Mouse (Mus musculus) gastrocnemius, postnatal 25 days (tissue): Measurements from ENCODE around the gene Zfp579. TPM values are rescaled to one million over a fixed set of nuclear protein-coding genes. Genes with fewer than 3 reads are reported as not detected.

Experiments used
- DNase-seq: peaks from one replicate; pipeline ENCODE4 v3.0.0; 2022
- total RNA-seq, 2 experiments: library from RNA; stranded (reverse); gene quantifications; 1 replicate in 1 of 2; 2 replicates in 1 of 2; pipeline ENCODE4 v1.2.3; 2021

Gene Zfp579
- total RNA-seq, 2 experiments from 2014 or later, result 10.2 to 14.9 TPM

DNA sequence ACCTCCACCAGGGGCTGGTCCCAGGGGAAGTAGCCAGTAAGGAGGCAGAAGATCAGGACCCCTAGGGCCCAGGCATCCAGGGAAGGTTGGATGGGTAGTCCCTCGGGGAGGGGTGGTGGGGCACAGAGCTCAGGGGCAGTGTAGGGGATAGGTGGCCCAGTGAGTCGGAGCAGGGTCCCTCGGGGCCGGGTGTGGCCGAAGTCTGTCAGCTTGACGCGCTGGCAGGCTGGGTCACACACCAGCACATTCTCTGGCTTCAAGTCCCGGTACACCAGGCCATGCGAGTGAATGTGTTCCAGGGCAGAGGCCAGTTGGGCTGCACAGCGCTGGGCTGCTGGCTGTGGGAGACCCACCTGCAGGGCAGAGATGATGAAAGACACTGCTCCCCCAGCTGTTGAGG lies 38.6 kb downstream of the Zfp579 start:
- no peak for DNase-seq

DNA sequence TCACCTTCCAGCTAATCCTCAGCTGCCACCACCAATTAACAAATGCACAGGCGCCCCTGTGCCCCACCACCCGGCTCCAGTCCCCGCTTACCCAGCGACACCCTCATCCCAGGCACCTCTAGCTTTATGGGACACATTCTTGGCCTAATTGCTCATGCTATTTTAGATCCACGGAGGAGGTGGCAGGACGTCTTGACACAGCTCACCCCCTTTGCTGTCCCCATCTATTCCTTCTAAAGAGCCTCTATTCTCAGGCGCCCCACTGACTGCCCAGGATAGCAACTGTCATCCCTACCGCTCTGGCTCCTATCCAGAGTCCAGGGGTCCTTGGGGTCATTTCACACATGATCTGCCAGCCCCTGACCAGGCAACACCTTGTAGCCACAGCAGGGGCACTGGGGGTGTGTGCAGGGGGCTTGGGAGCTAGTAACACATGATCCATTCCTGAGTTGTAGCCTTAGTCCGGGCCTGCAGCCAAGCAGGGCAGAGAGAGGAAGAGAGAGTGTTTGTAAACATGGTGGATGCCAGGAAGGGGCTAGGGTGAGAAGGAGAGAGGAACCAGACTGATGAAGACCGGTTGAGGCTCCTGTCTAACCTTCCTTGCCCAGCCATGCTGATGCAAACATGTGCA lies 42.0 kb downstream of the Zfp579 start:
- DNase-seq, result no peak

DNA sequence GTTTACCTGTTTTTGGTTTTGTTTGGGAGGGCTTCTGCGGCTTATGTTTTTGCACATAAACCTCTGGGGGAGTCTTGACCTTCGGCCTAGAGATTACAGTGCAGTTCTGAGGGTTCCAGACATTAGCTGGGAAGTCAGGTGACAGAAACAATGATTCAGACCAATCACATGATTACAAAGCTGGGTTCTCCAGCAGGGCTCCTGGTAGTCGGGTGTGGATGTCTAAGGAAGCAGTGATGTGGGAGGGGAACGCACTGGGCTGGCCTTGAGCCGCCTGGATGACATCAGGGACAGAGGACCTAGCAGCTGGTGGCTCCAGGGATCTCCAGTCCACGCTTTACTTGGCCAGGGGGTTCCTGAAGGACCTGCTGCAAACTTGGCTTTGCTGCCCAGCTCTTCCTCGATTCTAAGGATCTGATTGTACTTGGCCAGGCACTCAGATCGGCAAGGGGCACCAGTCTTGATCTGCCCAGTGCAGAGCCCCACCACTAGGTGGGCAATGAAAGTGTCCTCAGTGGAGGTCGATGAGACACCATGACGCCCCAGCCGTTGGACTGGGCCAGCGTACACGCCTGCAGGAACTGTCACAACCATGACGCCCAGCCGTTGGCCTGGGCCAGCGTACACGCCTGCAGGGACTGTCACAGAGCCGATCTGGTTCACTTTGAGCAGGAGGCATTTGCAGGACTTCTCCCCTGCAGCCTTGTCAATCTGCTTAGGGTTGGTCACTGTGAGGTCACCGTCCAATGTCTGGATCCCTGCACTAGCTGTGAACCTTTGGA lies 45.2 kb downstream of the Zfp579 start:
- no peak for DNase-seq

DNA sequence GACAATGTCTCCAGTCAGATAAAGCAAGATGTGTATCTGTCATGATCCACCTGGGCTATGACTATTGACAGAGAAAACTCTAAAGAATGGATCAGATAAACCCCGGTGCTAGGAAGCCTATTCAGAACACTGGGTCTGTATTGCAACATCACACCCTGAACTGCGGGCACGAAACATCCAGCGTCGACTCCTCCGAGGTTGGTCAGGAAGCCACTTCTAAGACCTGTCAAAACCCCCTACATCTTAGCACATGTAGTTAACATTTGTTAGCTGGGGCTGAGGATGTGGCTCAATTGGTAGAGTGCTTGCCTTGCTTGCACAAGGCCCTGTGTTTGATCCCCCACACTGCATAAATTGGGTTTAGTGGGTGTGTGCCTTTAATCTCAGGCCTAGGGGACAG lies 47.6 kb downstream of the Zfp579 start:
- DNase-seq, result no peak

DNA sequence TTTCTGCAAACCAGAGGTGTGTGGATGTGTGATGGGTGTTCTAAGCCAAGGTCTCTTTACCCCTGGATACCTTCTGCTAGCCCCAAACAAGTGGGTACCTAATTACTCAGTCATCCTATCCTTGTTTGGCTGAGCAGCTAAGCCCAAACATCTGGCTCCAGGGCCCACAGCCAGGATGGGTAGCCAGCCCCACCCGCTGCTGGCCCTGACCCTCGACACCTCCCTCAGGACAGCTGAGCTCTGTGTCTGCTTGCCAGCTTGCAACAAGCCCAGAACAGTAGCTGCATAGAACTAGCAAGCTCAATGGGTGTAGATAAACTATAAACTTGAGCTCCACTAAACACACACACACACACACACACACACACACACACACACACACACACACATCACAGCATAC lies 48.1 kb downstream of the Zfp579 start:
- DNase-seq, result peak; percentile 86

DNA sequence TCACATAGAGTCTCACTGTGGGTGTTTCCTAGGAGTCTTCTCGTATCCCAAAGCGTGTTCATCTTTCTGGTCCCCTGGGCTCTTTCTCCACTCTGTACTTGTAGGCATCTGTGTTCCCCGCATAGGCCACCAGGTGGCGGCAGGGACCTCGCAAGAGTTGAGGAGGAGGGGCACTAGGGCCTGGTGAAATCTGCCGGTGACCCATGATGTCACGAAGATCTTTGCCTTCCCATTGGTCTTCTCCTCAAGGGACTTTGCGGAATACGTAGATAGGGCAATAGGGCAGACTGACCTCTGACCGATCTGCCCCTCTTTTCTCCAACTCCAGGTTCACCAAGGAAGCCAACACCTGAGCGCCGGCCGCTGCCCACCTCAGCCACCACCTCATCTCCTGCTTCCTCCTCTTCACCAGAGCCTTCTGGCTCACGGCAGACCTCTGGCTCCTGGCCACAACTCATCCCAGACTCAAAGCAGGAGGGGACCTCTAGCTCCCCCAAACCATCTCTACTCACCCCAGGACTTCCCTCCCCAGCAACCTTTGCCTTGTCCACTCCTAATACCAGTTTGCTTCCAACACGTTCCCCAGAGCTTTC lies 52.6 kb downstream of the Zfp579 start:
- peak; percentile 86 for DNase-seq

DNA sequence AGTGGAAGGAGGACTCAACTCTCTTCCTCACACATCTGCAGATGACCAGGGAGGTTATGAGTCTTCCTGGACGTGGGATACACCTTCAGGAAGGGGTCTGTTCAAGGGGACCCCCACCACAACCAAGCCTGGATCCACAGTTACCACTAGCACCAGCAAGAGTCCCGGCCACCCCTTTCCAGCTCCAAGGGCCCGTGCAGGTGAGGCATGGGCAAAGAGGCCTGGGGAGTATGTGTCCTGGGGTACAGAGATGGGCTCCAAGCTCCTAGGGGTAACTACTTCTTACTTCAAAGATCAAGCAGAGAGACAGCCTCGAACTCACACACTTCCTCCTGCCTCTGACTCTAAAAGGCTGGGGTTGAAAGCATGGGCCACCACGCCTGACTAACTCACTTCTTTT lies 53.3 kb downstream of the Zfp579 start:
- no peak for DNase-seq

DNA sequence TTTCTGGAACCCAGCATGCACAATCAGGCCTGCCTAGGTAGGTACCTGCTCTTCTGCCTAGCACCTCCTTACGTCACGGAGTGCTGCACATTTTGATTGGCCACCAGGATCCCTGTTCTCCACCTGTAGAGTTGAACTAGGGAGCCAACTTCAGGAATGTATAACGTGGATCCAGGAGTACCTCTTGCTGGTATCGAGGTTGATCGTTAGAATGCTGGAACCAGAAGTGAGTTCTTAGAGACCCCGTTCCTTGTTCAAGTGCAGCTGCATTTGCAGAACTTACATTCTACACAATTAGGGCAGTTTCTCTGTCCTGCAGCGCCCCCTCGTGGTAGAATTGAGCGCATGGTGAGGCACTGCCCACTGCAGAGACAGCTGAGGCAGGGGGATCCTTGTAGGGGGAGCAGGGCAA lies 55.9 kb downstream of the Zfp579 start:
- no peak for DNase-seq

DNA sequence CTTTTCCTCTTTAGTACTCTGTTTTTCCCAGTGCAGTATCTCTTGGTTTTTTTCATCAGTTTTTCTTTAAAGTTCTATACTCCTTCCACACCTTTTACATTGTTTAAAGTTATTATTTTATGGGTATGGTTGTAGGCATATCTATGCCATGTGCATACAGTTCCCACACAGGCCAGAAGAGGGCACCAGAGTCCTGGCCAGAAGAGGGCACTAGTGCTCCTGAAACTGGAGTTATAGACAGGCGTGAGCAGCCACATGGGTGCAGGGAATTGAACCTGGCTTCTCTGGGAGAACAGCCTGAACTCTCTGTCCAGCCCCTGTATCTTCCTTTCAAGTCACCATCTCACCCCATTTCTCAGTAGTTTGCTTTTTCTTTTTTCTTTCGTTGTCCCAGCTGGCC lies 57.5 kb downstream of the Zfp579 start:
- no peak for DNase-seq

DNA sequence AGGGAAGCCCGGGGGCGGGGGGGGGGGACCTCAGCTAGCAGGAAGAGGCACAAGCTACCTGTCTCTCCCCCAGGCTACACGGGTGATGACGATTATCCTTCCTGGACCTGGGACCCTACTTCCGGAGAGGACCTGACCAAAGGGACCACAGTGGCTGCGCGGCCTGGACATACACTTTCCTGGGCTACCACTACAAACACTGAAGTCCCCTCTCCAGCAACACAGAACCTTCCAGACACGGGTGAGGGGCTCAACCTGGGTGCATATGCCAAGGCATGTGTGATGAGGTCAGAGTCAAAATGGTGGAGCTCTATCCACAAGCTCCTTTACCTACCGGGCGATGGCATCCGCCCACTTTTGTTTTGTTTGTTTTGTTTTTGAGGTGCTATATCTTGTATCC lies 58.6 kb downstream of the Zfp579 start:
- no peak for DNase-seq

DNA sequence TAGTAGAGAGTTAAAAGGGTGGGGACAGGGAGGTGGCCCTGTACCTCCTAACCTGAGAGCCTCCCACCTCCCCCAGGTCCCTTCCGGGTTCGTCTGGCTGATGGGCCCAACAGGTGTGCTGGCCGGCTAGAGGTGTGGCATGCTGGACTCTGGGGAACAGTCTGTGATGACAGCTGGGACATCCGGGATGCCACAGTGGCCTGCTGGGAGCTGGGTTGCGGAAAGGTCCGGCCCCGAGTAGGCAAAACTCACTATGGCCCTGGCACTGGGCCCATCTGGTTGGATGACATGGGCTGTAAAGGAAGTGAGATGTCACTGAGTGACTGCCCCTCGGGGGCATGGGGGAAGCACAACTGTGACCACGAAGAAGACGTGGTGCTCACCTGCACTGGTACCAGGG lies 59.1 kb downstream of the Zfp579 start:
- DNase-seq, result no peak

DNA sequence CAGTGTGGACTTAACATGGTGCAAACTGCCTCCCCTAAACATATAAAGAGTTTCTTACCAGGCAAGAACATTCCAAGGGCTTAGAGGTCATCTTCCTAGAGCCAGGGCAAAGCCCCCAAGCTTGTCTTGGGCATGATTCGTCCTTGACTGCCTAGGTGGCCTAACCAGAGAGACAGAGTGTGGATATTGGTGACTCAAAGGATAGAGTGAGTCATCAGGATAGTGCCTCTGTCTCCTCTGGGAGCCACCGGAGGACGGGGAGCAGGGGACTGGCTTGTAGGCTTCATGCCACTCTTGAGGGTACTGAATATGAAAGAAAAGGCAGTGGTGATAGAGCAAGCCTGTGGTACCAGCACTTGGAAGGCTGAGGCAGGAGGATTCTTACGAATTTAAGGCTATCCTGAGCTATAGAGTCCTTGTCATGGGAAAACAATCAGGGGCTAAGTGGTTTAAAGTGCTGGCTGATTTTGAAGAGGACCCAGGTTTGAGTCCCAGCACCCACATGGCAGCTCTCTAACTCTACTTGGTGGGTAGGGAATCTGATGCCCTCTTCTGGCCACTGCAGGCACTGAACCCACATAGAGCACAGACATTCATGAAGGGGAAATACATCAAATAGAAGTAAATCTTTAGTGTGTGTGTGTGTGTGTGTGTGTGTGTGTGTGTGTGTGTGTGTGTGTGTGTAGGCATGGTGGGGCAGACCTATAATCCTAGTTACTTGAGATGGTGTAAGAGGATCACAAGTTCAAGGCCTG lies 61.6 kb downstream of the Zfp579 start:
- DNase-seq, result no peak

Other genes starting within 250 kb of the Zfp579 start
- 1 to 10 TPM; 1.4 to 2.2 TPM for gene Cox6b2, start 243.1 kb downstream of the Zfp579 start, total RNA-seq
- not detected for gene Fam71e2, start 224.9 kb downstream of the Zfp579 start, total RNA-seq
- not detected for gene Il11, start 213.3 kb downstream of the Zfp579 start, total RNA-seq
- not detected for gene Tmem190, start 213.2 kb downstream of the Zfp579 start, total RNA-seq
- 1 to 10 TPM; 6.3 to 6.4 TPM for gene Tmem238, start 206.5 kb downstream of the Zfp579 start, total RNA-seq
- 100 to 1,000 TPM; 442 to 471 TPM for gene Rpl28, start 203.3 kb downstream of the Zfp579 start, total RNA-seq
- gene Ube2s, start 183.6 kb downstream of the Zfp579 start, total RNA-seq, result 10 to 100 TPM; 65.5 to 67.9 TPM
- not detected for gene Shisa7, start 151.5 kb downstream of the Zfp579 start, total RNA-seq
- gene Isoc2b, start 125.9 kb downstream of the Zfp579 start, total RNA-seq, result 1 to 10 TPM; 4.3 to 4.5 TPM
- 10 to 100 TPM; 21.4 to 24.3 TPM for gene Isoc2a, start 119.0 kb downstream of the Zfp579 start, total RNA-seq
- gene Gm36210, start 89.6 kb downstream of the Zfp579 start, total RNA-seq, result under 1 TPM; 0.21 to 0.36 TPM
- gene Zfp628, start 80.9 kb downstream of the Zfp579 start, total RNA-seq, result 1 to 10 TPM; 6.8 to 8.3 TPM
- gene Nat14, start 74.1 kb downstream of the Zfp579 start, total RNA-seq, result 1 to 10 TPM; 3.7 to 5.2 TPM
- 10 to 100 TPM; 10.1 to 11.6 TPM for gene Ssc5d, start 70.4 kb downstream of the Zfp579 start, total RNA-seq
- gene Sbk2, start 31.8 kb downstream of the Zfp579 start, total RNA-seq, result 10 to 100 TPM; 29.0 to 60.0 TPM
- 1 to 10 TPM in 1 of 2 experiments, under 1 TPM in 1; 0.49 to 3.1 TPM for gene Sbk3, start 25.0 kb downstream of the Zfp579 start, total RNA-seq
- gene Zfp524, start 18.3 kb upstream of the Zfp579 start, total RNA-seq, result 1 to 10 TPM; 7.1 to 8.7 TPM
- gene Fiz1, start 18.5 kb upstream of the Zfp579 start, total RNA-seq, result 10 to 100 TPM; 17.7 to 18.2 TPM
- gene Gm44973, start 19.3 kb upstream of the Zfp579 start, total RNA-seq, result not detected
- 10 to 100 TPM; 10.8 to 12.1 TPM for gene Zfp865, start 24.2 kb upstream of the Zfp579 start, total RNA-seq
- not detected for gene Ccdc106, start 24.4 kb upstream of the Zfp579 start, total RNA-seq
- gene 4632433K11Rik, start 38.0 kb upstream of the Zfp579 start, total RNA-seq, result not detected
- gene Zfp784, start 42.3 kb upstream of the Zfp579 start, total RNA-seq, result 1 to 10 TPM; 2.6 to 3.4 TPM
- gene Zfp580, start 55.4 kb upstream of the Zfp579 start, total RNA-seq, result 1 to 10 TPM; 2.9 to 3.2 TPM
- gene U2af2, start 66.0 kb upstream of the Zfp579 start, total RNA-seq, result 10 to 100 TPM; 43.1 to 45.2 TPM
- 100 to 1,000 TPM; 134 to 145 TPM for gene Epn1, start 84.1 kb upstream of the Zfp579 start, total RNA-seq
- not detected for gene Rfpl4, start 120.8 kb upstream of the Zfp579 start, total RNA-seq
- gene Rasl2-9, start 129.8 kb upstream of the Zfp579 start, total RNA-seq, result 1 to 10 TPM; 2.8 to 3.0 TPM
- gene Vmn1r55, start 153.5 kb upstream of the Zfp579 start, total RNA-seq, result not detected
- gene Vmn1r56, start 200.6 kb upstream of the Zfp579 start, total RNA-seq, result not detected
- gene Vmn1r57, start 222.3 kb upstream of the Zfp579 start, total RNA-seq, result not detected